Mouse (Mus musculus) liver, postnatal 0 days (tissue): Measurements from ENCODE around the gene Scamp1.

Source experiments
- CTCF ChIP-seq: sonication (generic); IDR thresholded peaks from 2 replicates; pipeline ENCODE4 v1.5.1; 2016; ENCODE audit warnings: antibody characterized with exemption, low read depth
- EP300 ChIP-seq: IDR thresholded peaks from 2 replicates; pipeline ENCODE4 v1.6.1; 2016; ENCODE audit warnings: antibody characterized with exemption, low read depth, mild to moderate bottlenecking

GRCm38 (mm10) chr13:94180477-94181420 is 104.9 kb downstream of the Scamp1 start:
- no peak for TF ChIP-seq CTCF
- TF ChIP-seq EP300, result no peak
